Mouse (Mus musculus): Measurements from ENCODE around the gene Gp1bb. TPM values are rescaled to one million over a fixed set of nuclear protein-coding genes. Genes with fewer than 3 reads are reported as not detected.

Gene Gp1bb
- polyA plus RNA-seq (2012; fragmentation: generic; extraction: Trizol) = 6.4 TPM
- long read RNA-seq, experiment 1, transcript Gp1bb-201 (1 exons, 2,085 nt) = major isoform, 8 of 8 reads
- long read RNA-seq, experiment 1, partial matches to known transcripts = 0 of 8 reads
- long read RNA-seq, experiment 1, other reads (novel, unspliced or antisense) = 0 of 8 reads
- long read RNA-seq, experiment 2, partial matches to known transcripts = 0 of 1 reads
- long read RNA-seq, experiment 2, other reads (novel, unspliced or antisense) = 0 of 1 reads

GRCm38 (mm10) chr16:18622019-18622418 is at the start of gene Gp1bb:
TSS of gene Gp1bb (minus strand) at chr16:18622403.
- Histone ChIP-seq H3K36me3 (ENCODE audit: control insufficient read depth, insufficient read depth) (peaks cover 34% of the 10 kb centered on the region), H3K4me3 (ENCODE audit: insufficient read depth, poor library complexity, severe bottlenecking) (no peak within 1 kb of the TSS), H3ac (ENCODE audit: control insufficient read depth, insufficient read length, low read depth) (no peak within 1 kb of the TSS), H3K27me3 (ENCODE audit: control insufficient read depth, insufficient read depth, insufficient read length) (no peaks in the 10 kb centered on the region), H3K79me3 (ENCODE audit: low read depth) (no peaks in the 10 kb centered on the region), H3K79me2 (ENCODE audit: control insufficient read depth, insufficient read depth) (peaks cover 5% of the 10 kb centered on the region)
- TF ChIP-seq CEBPB (IDR thresholded peaks at IDR 0.05; ENCODE audit: low read depth) (no peak), USF1 (IDR thresholded peaks at IDR 0.05; ENCODE audit: low read depth) (no peak), MYOG (IDR thresholded peaks at IDR 0.05; ENCODE audit: control insufficient read depth, extremely low read depth, insufficient read length) (no peak), MAX (IDR thresholded peaks at IDR 0.05) (no peak), CTCF (IDR thresholded peaks at IDR 0.05; ENCODE audit: control insufficient read depth, insufficient read depth, insufficient read length) (no peak), MYOD1 (IDR thresholded peaks at IDR 0.05; ENCODE audit: control insufficient read depth, insufficient read length, low read depth) (no peak), FOSL1 (IDR thresholded peaks at IDR 0.05; ENCODE audit: insufficient read depth, low read length, poor library complexity, severe bottlenecking) (no peak)

- Histone ChIP-seq H3K4me3 (ENCODE audit: insufficient read depth, poor library complexity, severe bottlenecking) (no peak overlapping the region), H3ac (ENCODE audit: control insufficient read depth, insufficient read length, low read depth) (no peak overlapping the region), H3K36me3 (ENCODE audit: control insufficient read depth, insufficient read depth) (no peaks in the 10 kb centered on the region), H3K79me3 (ENCODE audit: low read depth) (no peaks in the 10 kb centered on the region), H3K27me3 (ENCODE audit: control insufficient read depth, insufficient read depth, insufficient read length) (peaks cover 3% of the 10 kb centered on the region), H3K79me2 (ENCODE audit: control insufficient read depth, insufficient read depth) (no peaks in the 10 kb centered on the region)
- TF ChIP-seq USF1 (IDR thresholded peaks at IDR 0.05; ENCODE audit: low read depth) = no peak
- TF ChIP-seq FOSL1 (IDR thresholded peaks at IDR 0.05; ENCODE audit: insufficient read depth, low read length, poor library complexity, severe bottlenecking) = no peak
- no peak for TF ChIP-seq MAX (IDR thresholded peaks at IDR 0.05)
- no peak for TF ChIP-seq CTCF (IDR thresholded peaks at IDR 0.05; ENCODE audit: control insufficient read depth, insufficient read depth, insufficient read length)
- TF ChIP-seq MYOG (IDR thresholded peaks at IDR 0.05; ENCODE audit: control insufficient read depth, extremely low read depth, insufficient read length) = no peak
- no peak for TF ChIP-seq CEBPB (IDR thresholded peaks at IDR 0.05; ENCODE audit: low read depth)
- no peak for TF ChIP-seq MYOD1 (IDR thresholded peaks at IDR 0.05; ENCODE audit: control insufficient read depth, insufficient read length, low read depth)
Observed at GRCm38 (mm10) chr16:18669914-18670313, 47.7 kb upstream of the Gp1bb start.

GRCm38 (mm10) chr16:18658597-18658996 is 36.4 kb upstream of the Gp1bb start:
- no peaks in the 10 kb centered on the region for H3K79me3 ChIP-seq (ENCODE audit: low read depth)
- H3K27me3 ChIP-seq (ENCODE audit: control insufficient read depth, insufficient read depth, insufficient read length) = no peaks in the 10 kb centered on the region
- no peaks in the 10 kb centered on the region for H3K36me3 ChIP-seq (ENCODE audit: control insufficient read depth, insufficient read depth)
- TF ChIP-seq CEBPB (IDR thresholded peaks at IDR 0.05; ENCODE audit: low read depth) (no peak), MYOD1 (IDR thresholded peaks at IDR 0.05; ENCODE audit: control insufficient read depth, insufficient read length, low read depth) (no peak), MAX (IDR thresholded peaks at IDR 0.05) (no peak)
- no peaks in the 10 kb centered on the region for H3K79me2 ChIP-seq (ENCODE audit: control insufficient read depth, insufficient read depth)
- no peak overlapping the region for H3ac ChIP-seq (ENCODE audit: control insufficient read depth, insufficient read length, low read depth)
- H3K4me3 ChIP-seq (ENCODE audit: insufficient read depth, poor library complexity, severe bottlenecking) = no peak overlapping the region

- no peaks in the 10 kb centered on the region for H3K79me3 ChIP-seq (ENCODE audit: low read depth)
- H3K79me2 ChIP-seq (ENCODE audit: control insufficient read depth, insufficient read depth) = no peaks in the 10 kb centered on the region
- H3ac ChIP-seq (ENCODE audit: control insufficient read depth, insufficient read length, low read depth) = no peak overlapping the region
- H3K4me3 ChIP-seq (ENCODE audit: insufficient read depth, poor library complexity, severe bottlenecking) = no peak overlapping the region
- no peaks in the 10 kb centered on the region for H3K27me3 ChIP-seq (ENCODE audit: control insufficient read depth, insufficient read depth, insufficient read length)
- no peak for TF ChIP-seq FOSL1 (IDR thresholded peaks at IDR 0.05; ENCODE audit: insufficient read depth, low read length, poor library complexity, severe bottlenecking)
- TF ChIP-seq MYOD1 (IDR thresholded peaks at IDR 0.05; ENCODE audit: control insufficient read depth, insufficient read length, low read depth) = no peak
- no peak for TF ChIP-seq CEBPB (IDR thresholded peaks at IDR 0.05; ENCODE audit: low read depth)
- no peaks in the 10 kb centered on the region for H3K36me3 ChIP-seq (ENCODE audit: control insufficient read depth, insufficient read depth)
Observed at GRCm38 (mm10) chr16:18655372-18656098, 33.3 kb upstream of the Gp1bb start.

GRCm38 (mm10) chr16:18653290-18654160 is 31.3 kb upstream of the Gp1bb start:
- no peaks in the 10 kb centered on the region for H3K27me3 ChIP-seq (ENCODE audit: control insufficient read depth, insufficient read depth, insufficient read length)
- no peaks in the 10 kb centered on the region for H3K79me3 ChIP-seq (ENCODE audit: low read depth)
- no peaks in the 10 kb centered on the region for H3K36me3 ChIP-seq (ENCODE audit: control insufficient read depth, insufficient read depth)
- TF ChIP-seq MYOD1 (IDR thresholded peaks at IDR 0.05; ENCODE audit: control insufficient read depth, insufficient read length, low read depth) (no peak), MYOG (IDR thresholded peaks at IDR 0.05; ENCODE audit: control insufficient read depth, extremely low read depth, insufficient read length) (no peak), CEBPB (IDR thresholded peaks at IDR 0.05; ENCODE audit: low read depth) (no peak), USF1 (IDR thresholded peaks at IDR 0.05; ENCODE audit: low read depth) (no peak), CTCF (IDR thresholded peaks at IDR 0.05; ENCODE audit: control insufficient read depth, insufficient read depth, insufficient read length) (no peak), MAX (IDR thresholded peaks at IDR 0.05) (no peak), FOSL1 (IDR thresholded peaks at IDR 0.05; ENCODE audit: insufficient read depth, low read length, poor library complexity, severe bottlenecking) (no peak)
- no peak overlapping the region for H3ac ChIP-seq (ENCODE audit: control insufficient read depth, insufficient read length, low read depth)
- no peaks in the 10 kb centered on the region for H3K79me2 ChIP-seq (ENCODE audit: control insufficient read depth, insufficient read depth)
- H3K4me3 ChIP-seq (ENCODE audit: insufficient read depth, poor library complexity, severe bottlenecking) = no peak overlapping the region

Measured in C2C12 (cell line).